Mouse (Mus musculus): ENCODE measurements at regions not wholly inside any gene's neighbourhood (a gene's known extent, or its start where the extent isn't known, plus 50 kb on each side); places are given as distances from the start of the nearest gene placed in this dataset.

DNA sequence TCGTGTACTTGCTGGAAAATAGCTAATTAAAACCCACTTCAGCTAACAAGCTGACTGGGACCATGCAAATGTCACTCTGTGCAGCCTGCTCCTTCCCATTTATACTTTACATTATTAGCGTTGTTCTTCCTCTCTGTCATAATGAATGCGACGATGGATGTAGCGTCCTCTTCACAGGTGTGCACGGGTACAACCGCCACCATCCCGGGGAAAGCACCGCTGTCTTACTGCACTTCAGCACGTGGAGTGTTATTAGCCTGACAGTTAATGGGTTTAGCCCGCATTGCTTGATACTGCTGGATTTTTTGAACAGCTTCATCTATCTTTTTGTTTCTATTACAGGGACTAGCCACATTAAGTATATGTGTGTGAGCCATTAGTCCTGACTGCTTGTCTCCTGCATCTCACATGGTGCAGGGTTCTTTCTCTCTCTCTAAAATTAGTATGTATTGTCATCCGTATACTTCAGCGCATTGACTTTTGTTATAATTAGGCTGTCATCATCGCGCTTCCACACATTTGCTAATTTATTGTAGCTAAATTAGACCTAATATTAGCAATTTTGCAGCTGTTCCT lies 383.0 kb downstream of the Rnf144b start:
- peak overlapping the region; percentile 19; the same call in 1 of the 2 replicates for H3K27ac ChIP-seq

DNA sequence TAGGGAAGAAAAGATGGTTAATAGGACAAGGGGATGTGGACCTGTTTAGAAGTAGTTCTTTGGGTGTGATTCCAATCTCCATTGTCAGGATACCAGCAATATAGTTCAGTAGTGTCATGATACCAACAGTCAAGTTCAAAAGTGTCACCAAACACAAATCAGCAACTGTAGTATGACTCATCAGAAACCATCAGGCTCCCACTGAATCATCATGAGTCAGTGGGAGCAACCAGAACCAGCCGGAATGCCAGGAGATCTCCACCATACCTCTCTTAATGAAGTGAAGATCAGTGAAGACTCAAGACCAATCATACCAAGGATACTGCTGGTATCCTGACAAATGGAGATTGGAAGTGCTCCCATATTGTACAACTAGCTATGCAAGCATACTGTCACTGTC lies 410.5 kb downstream of the Rnf144b start:
- no peaks in the 10 kb centered on the region for H3K36me3 ChIP-seq (ENCODE audit: poor library complexity, severe bottlenecking)
- no peaks in the 10 kb centered on the region for H3K9me3 ChIP-seq (replicated peaks)
- no peaks in the 10 kb centered on the region for H3K27me3 ChIP-seq
- ATAC-seq: no peak
- H3K9ac ChIP-seq: no peak overlapping the region
- no peaks in the 10 kb centered on the region for H3K4me1 ChIP-seq
- no peak overlapping the region for H3K4me3 ChIP-seq
- 96% methylated on average over 1 of the region's 1 CpGs for WGBS
- H3K27ac ChIP-seq: no peak overlapping the region
- H3K4me2 ChIP-seq: no peak overlapping the region

More for the DNA sequence above, 383.0 kb downstream of the Rnf144b start:
- H3K4me2 ChIP-seq: 0 out of 2 replicates have a peak overlapping the region, but pooled peaks have one; percentile 4
- no peaks in the 10 kb centered on the region for H3K9me3 ChIP-seq (replicated peaks)
- WGBS: 64% methylated on average over 15 of the region's 15 CpGs
- H3K4me1 ChIP-seq: peaks cover 10% of the 10 kb centered on the region; the same call in 1 of the 2 replicates
- H3K36me3 ChIP-seq (ENCODE audit: poor library complexity, severe bottlenecking): no peaks in the 10 kb centered on the region
- no peak overlapping the region for H3K9ac ChIP-seq
- ATAC-seq: peak; percentile 53
- no peaks in the 10 kb centered on the region for H3K27me3 ChIP-seq
- H3K4me3 ChIP-seq: no peak overlapping the region

DNA sequence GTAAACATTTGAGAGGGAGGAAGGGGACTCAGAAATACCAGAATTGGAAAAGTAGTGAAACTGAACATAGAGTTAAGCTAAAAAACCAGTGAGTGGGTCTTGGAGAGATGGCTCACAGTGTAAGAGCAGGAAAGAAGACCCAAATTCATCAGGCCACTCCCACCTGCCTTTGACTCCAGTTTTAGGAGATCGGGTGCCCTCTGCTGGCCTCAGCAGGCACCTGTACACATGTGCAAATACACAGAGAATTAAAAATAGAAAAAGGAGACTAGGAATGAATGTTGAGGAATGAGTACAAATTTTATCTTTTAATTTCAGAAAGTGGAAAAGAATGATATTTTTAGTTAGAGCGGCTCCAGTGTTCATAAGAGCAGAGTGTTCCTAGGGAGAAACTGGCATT lies 414.7 kb downstream of the Rnf144b start:
- H3K4me3 ChIP-seq: no peak overlapping the region
- WGBS: 97% methylated on average over 2 of the region's 2 CpGs
- ATAC-seq: no peak
- no peak overlapping the region for H3K9ac ChIP-seq
- H3K9me3 ChIP-seq (replicated peaks): no peaks in the 10 kb centered on the region
- H3K4me2 ChIP-seq: no peak overlapping the region
- no peaks in the 10 kb centered on the region for H3K36me3 ChIP-seq (ENCODE audit: poor library complexity, severe bottlenecking)
- H3K27me3 ChIP-seq: no peaks in the 10 kb centered on the region
- no peaks in the 10 kb centered on the region for H3K4me1 ChIP-seq
- H3K27ac ChIP-seq: no peak overlapping the region

DNA sequence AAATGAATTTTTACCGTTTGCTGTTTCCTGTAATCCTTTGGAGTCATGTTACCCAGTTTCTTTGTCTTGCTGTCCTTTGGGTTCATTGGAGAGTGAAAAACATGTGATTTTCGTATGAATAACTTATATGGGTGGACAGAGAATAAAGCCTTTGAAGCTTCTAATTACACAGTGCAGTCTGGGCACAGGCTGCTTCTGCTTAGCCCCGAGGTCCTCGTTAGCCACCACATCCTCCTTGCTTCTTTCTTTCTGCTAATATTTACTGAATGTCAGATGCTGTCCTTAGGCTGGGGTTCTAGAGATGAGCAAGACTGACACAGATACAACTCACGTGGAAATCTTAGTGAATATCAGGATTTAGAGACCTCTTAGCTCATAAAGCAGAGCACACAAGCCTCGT lies 427.2 kb downstream of the Rnf144b start:
- 21% methylated on average over 6 of the region's 6 CpGs for WGBS
- Histone ChIP-seq H3K4me1 (peaks cover 10% of the 10 kb centered on the region), H3K27me3 (no peaks in the 10 kb centered on the region), H3K9ac (no peak overlapping the region), H3K36me3 (ENCODE audit: poor library complexity, severe bottlenecking) (no peaks in the 10 kb centered on the region), H3K4me3 (no peak overlapping the region), H3K27ac (no peak overlapping the region), H3K4me2 (no peak overlapping the region), H3K9me3 (replicated peaks) (no peaks in the 10 kb centered on the region)
- 0 out of 2 replicates have a peak, but pooled peaks have one; percentile 21 for ATAC-seq

DNA sequence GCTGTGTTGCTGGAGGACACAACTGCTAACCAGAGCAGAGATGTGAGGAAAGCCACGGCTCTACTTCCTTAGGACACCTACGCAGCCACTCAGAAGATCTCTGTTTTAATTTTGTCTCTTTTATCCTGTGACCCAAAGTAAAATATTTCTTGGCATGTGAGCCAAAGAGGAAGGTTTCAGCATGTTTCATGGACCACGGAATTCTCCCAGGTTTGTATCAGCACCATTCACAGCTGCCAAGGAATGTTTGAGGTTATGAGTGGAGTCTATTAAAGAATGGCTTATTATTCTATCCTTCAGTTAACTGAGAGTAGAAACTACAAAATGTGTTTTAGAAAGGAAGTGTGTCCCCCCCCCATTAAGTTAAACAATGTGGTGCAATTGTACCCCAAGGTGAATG lies 429.8 kb downstream of the Rnf144b start:
- H3K4me2 ChIP-seq: no peak overlapping the region
- WGBS: 98% methylated on average over 3 of the region's 3 CpGs
- H3K27ac ChIP-seq: no peak overlapping the region
- no peak overlapping the region for H3K4me3 ChIP-seq
- H3K9ac ChIP-seq: no peak overlapping the region
- ATAC-seq: no peak
- H3K36me3 ChIP-seq (ENCODE audit: poor library complexity, severe bottlenecking): no peaks in the 10 kb centered on the region
- peaks cover 10% of the 10 kb centered on the region for H3K4me1 ChIP-seq
- H3K9me3 ChIP-seq (replicated peaks): no peaks in the 10 kb centered on the region
- H3K27me3 ChIP-seq: no peaks in the 10 kb centered on the region

DNA sequence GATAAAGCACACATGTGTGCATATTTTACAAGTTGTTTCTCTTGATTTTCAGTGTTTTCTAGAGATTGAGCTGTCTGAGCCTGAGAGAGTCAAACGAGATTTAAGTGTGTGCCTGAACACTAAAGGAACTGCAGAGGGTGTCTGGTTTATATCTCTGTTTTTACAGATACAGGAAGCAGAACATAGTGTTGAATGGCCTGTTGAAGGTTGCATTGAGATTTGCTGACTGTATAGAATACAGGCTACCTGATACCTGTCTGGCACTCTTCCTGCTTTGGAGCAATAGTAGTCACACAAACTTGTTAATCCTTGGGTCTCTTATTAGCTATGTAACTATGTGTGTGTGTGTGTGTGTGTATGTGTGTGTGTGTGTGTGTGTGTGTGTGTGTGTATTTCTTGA lies 431.7 kb downstream of the Rnf144b start:
- 70% methylated on average over 1 of the region's 1 CpGs for WGBS
- ATAC-seq: no peak
- H3K4me1 ChIP-seq: peaks cover 10% of the 10 kb centered on the region

DNA sequence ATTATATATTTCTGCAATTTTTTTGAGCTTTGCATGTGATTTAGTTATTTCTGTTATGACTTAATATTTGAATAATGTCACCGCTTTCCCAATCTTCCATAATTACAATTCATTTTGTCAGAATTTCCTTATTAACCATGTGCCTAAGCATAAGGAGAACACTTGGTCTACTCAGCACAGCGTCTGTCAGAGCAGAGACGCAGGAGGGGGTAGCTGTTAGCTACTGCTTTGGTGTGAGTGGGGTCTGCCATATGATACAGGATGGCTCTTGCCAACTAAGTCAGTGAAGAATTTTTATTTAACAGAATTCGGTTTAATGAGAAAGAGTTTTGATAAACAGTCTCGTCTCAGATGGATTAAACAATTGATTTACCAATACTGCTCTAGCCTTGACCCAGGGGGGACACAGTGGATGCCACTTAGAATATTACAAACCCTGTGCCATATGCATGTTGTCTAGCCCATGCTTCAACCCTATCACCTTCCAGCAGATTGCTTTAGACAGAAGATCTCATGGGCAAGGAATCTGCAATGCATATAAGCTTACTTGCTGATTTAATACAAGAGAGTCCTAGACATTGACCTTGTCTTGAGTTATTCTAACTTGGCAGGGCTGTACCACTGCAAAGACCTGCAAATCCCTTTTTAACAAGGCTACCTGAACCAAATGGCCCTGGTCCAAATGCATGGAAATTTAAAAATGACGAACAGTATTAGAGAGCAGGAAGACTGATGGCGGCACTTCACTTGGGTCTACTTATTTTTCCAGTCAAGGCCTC lies 434.9 kb downstream of the Rnf144b start:
- no peak overlapping the region for H3K9ac ChIP-seq
- 87% methylated on average over 7 of the region's 7 CpGs for WGBS
- no peak overlapping the region for H3K27ac ChIP-seq
- no peaks in the 10 kb centered on the region for H3K9me3 ChIP-seq (replicated peaks)
- no peaks in the 10 kb centered on the region for H3K4me1 ChIP-seq
- H3K4me3 ChIP-seq: no peak overlapping the region
- H3K36me3 ChIP-seq (ENCODE audit: poor library complexity, severe bottlenecking): no peaks in the 10 kb centered on the region
- peak; percentile 80; the same call in 1 of the 2 replicates for ATAC-seq
- H3K4me2 ChIP-seq: no peak overlapping the region
- no peaks in the 10 kb centered on the region for H3K27me3 ChIP-seq

More for the DNA sequence above, 431.7 kb downstream of the Rnf144b start:
- H3K36me3 ChIP-seq (ENCODE audit: poor library complexity, severe bottlenecking): no peaks in the 10 kb centered on the region
- no peaks in the 10 kb centered on the region for H3K9me3 ChIP-seq (replicated peaks)
- no peak overlapping the region for H3K9ac ChIP-seq
- H3K27ac ChIP-seq: no peak overlapping the region
- no peak overlapping the region for H3K4me3 ChIP-seq
- H3K4me2 ChIP-seq: no peak overlapping the region
- H3K27me3 ChIP-seq: no peaks in the 10 kb centered on the region

DNA sequence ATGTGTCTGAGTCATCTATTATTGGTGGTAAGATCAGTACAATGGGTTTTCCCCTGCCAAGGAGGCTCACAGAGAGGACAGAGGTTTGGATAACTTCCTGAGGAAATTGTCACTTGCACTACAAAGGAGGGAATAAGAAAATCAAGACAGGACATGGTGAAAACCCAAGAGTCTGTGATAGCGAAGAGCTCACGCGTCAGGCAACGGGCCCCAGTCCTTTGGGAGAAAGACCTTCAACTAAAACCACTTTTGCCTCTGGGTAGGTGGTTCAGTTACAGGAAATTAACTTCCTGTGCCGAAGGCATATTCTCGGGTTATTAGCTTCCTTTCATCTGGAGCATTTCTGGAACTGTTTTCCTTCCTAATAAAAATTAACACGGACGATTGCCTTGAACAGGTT lies 440.4 kb downstream of the Rnf144b start:
- H3K27me3 ChIP-seq: no peaks in the 10 kb centered on the region
- no peaks in the 10 kb centered on the region for H3K4me1 ChIP-seq
- no peak overlapping the region for H3K4me2 ChIP-seq
- H3K9ac ChIP-seq: no peak overlapping the region
- H3K4me3 ChIP-seq: no peak overlapping the region
- no peaks in the 10 kb centered on the region for H3K9me3 ChIP-seq (replicated peaks)
- ATAC-seq: no peak
- no peaks in the 10 kb centered on the region for H3K36me3 ChIP-seq (ENCODE audit: poor library complexity, severe bottlenecking)
- 91% methylated on average over 8 of the region's 8 CpGs for WGBS
- H3K27ac ChIP-seq: no peak overlapping the region

DNA sequence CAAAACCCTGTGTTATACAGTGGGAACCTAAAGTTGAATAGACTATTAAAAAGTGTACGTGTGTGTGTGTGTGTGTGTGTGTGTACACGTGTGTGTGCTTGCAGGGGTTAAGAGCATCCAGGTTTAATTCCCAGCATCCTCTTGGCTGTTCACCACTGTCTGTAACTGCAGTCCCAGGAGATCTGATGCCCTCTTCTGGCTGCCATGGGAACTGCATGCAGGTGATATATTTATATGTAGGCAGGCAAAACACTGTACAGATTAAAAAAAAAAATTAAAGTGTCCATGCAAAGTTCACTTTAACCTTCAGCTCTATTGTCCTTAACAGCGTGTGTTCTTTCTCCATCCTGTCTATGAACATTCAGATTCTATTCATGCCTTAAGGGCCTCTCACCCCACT lies 454.1 kb downstream of the Rnf144b start:
- no peak overlapping the region for H3K4me2 ChIP-seq
- no peak overlapping the region for H3K27ac ChIP-seq
- no peaks in the 10 kb centered on the region for H3K27me3 ChIP-seq
- ATAC-seq: no peak
- no peak overlapping the region for H3K4me3 ChIP-seq
- no peak overlapping the region for H3K9ac ChIP-seq
- H3K9me3 ChIP-seq (replicated peaks): no peaks in the 10 kb centered on the region
- 0 out of 2 replicates have a peak, but pooled peaks cover 3% of the 10 kb centered on the region for H3K4me1 ChIP-seq
- no peaks in the 10 kb centered on the region for H3K36me3 ChIP-seq (ENCODE audit: poor library complexity, severe bottlenecking)
- 69% methylated on average over 3 of the region's 3 CpGs for WGBS

DNA sequence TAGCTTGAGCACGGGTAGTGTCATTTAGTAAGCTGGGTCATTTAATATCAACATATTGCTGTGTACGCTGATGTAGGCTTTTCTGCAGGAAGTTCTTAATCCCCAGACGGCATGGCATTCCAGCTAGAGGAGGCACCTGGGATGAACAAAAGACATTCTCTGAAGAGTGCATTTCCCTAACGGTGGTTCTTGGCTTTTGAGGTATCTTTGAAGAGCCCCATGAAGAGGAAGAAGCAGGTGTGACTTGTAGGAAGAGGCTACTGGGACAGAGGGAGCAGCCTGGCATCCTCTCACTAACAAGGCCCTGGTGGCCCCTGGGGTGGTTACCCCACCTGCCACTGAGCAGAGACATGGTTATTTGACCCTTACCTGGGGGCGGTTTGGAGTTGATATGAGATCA lies 457.7 kb downstream of the Rnf144b start:
- no peaks in the 10 kb centered on the region for H3K9me3 ChIP-seq (replicated peaks)
- H3K4me1 ChIP-seq: no peaks in the 10 kb centered on the region

DNA sequence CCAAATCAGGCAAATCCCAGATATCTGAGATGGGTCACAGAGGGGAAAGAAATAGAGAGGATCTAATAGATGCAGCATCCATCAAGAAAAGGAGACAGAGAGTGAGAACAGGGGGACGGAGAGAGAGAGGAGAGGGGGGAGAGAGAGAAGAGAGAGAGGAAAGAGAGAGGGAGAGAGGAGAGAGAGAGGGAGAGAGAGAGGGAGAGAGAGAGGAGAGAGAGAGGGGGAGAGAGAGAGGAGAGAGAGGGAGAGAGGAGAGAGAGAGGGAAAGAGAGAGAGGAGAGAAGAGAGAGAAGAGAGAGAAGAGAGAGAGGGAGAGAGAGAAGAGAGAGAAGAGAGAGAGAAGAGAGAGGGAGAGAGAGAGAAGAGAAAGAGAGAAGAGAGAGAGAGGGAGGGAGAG lies 462.7 kb downstream of the Rnf144b start:
- no peak overlapping the region for H3K4me3 ChIP-seq
- ATAC-seq: no peak
- no peak overlapping the region for H3K4me2 ChIP-seq
- no peak overlapping the region for H3K9ac ChIP-seq
- no peaks in the 10 kb centered on the region for H3K27me3 ChIP-seq
- no peak overlapping the region for H3K27ac ChIP-seq
- no peaks in the 10 kb centered on the region for H3K4me1 ChIP-seq
- H3K36me3 ChIP-seq (ENCODE audit: poor library complexity, severe bottlenecking): no peaks in the 10 kb centered on the region
- no peaks in the 10 kb centered on the region for H3K9me3 ChIP-seq (replicated peaks)
- WGBS: 70% methylated on average over 1 of the region's 1 CpGs

More for the DNA sequence above, 457.7 kb downstream of the Rnf144b start:
- Histone ChIP-seq H3K27me3 (no peaks in the 10 kb centered on the region), H3K4me2 (no peak overlapping the region), H3K27ac (no peak overlapping the region), H3K9ac (no peak overlapping the region), H3K36me3 (ENCODE audit: poor library complexity, severe bottlenecking) (no peaks in the 10 kb centered on the region), H3K4me3 (no peak overlapping the region)
- 85% methylated on average over 5 of the region's 5 CpGs for WGBS
- no peak for ATAC-seq

DNA sequence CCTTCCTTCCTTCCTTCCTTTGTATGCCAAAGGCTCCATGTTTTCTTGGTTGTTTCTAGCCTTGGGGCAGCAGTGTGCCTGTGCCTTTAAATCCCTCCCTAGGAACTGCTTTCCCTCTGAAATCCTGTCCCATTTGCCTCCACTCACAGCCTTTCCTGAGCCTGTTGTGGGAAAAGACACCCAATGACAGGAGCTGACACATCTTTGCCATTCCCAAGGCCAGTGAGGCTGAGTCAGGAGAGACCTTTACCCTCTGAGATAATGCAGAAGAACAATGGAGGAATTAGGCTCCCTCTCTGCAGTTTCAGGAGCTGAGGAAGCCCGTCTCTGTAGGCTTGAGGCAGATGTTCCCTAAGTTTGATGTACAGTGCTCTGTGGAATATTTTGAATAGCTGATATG lies 480.2 kb downstream of the Rnf144b start:
- H3K4me3 ChIP-seq: no peak overlapping the region
- H3K36me3 ChIP-seq (ENCODE audit: poor library complexity, severe bottlenecking): no peaks in the 10 kb centered on the region
- 27% methylated on average over 1 of the region's 1 CpGs for WGBS
- no peaks in the 10 kb centered on the region; the same call in 1 of the 2 replicates for H3K4me1 ChIP-seq
- no peaks in the 10 kb centered on the region for H3K9me3 ChIP-seq (replicated peaks)
- no peak overlapping the region for H3K27ac ChIP-seq
- no peak overlapping the region for H3K9ac ChIP-seq
- no peak for ATAC-seq
- no peak overlapping the region for H3K4me2 ChIP-seq
- no peaks in the 10 kb centered on the region for H3K27me3 ChIP-seq
